Mouse (Mus musculus) liver, embryonic 14.5 days (tissue): ENCODE measurements around the gene Erbb4.

Source experiments
- CTCF ChIP-seq: IDR thresholded peaks from 2 replicates; pipeline ENCODE4 v1.5.1; 2016; ENCODE audit warnings: antibody characterized with exemption, low read depth, control low read depth
- EP300 ChIP-seq: IDR thresholded peaks from 2 replicates; pipeline ENCODE4 v1.6.1; 2016; ENCODE audit warnings: antibody characterized with exemption, low read depth

- TF ChIP-seq CTCF, result no peak
- no peak for TF ChIP-seq EP300
Measured at GRCm38 (mm10) chr1:69085753-69086152, 22.1 kb downstream of the Erbb4 start.
